Mouse (Mus musculus): ENCODE results near the gene 9130213A22Rik.

DNA sequence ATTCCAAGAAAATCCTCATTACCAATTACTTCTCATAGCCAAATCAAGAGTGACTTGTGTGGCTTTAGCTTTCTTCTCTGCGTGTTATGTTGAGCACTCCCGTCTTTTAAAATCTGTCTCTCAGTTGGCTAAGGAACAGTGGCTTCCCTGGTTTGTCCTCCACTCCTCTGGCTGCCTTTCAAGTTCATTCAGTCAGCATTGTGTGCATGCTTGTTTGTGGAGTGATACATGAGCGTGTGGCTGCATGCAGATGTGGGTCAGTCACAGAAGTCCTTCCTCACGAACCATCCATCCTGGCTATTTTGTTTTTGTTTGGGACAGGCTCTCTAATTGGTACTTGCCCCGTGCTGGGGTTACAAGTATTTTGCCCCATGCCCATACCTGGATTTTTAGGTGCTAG is 45.8 kb downstream of the 9130213A22Rik start:
- TF ChIP-seq CTCF (conservative IDR thresholded peaks at IDR 0.05; ENCODE audit: insufficient read depth, insufficient read length, low read depth, low read length), result no peak
- TF ChIP-seq POLR2A (IDR thresholded peaks at IDR 0.05; ENCODE audit: low read depth, low read length), result no peak
